Mouse (Mus musculus): ENCODE data around the gene Arpc1a.

GRCm38 (mm10) chr5:145130191-145130590 is 46.6 kb downstream of the Arpc1a start:
- TF ChIP-seq POLR2A (IDR thresholded peaks at IDR 0.05; ENCODE audit: extremely low read depth, insufficient read depth, low read length) = peak; percentile 73
- TF ChIP-seq CTCF (IDR thresholded peaks at IDR 0.05; ENCODE audit: extremely low read depth, insufficient read depth, low read length) = no peak
